Mouse (Mus musculus): ENCODE data around the gene Oxct1.

Oxct1 gene

GRCm38 (mm10) chr15:4119962-4120361 is 93.8 kb downstream of the Oxct1 start:
- DNase-seq (ENCODE audit: low spot score): no peak

GRCm38 (mm10) chr15:4124648-4125047 is 98.5 kb downstream of the Oxct1 start:
- DNase-seq (ENCODE audit: low spot score): no peak

GRCm38 (mm10) chr15:4138524-4138923 is 112.3 kb downstream of the Oxct1 start:
- DNase-seq (ENCODE audit: low spot score): no peak

- no peak for DNase-seq (ENCODE audit: low spot score)
These were observed 113.3 kb downstream of the Oxct1 start for GRCm38 (mm10) chr15:4139516-4139915.

GRCm38 (mm10) chr15:4145352-4145751 is 119.2 kb downstream of the Oxct1 start:
- no peak for DNase-seq (ENCODE audit: low spot score)

- no peak for DNase-seq (ENCODE audit: low spot score)
These were observed 121.5 kb downstream of the Oxct1 start for GRCm38 (mm10) chr15:4147700-4148099.

DNA sequence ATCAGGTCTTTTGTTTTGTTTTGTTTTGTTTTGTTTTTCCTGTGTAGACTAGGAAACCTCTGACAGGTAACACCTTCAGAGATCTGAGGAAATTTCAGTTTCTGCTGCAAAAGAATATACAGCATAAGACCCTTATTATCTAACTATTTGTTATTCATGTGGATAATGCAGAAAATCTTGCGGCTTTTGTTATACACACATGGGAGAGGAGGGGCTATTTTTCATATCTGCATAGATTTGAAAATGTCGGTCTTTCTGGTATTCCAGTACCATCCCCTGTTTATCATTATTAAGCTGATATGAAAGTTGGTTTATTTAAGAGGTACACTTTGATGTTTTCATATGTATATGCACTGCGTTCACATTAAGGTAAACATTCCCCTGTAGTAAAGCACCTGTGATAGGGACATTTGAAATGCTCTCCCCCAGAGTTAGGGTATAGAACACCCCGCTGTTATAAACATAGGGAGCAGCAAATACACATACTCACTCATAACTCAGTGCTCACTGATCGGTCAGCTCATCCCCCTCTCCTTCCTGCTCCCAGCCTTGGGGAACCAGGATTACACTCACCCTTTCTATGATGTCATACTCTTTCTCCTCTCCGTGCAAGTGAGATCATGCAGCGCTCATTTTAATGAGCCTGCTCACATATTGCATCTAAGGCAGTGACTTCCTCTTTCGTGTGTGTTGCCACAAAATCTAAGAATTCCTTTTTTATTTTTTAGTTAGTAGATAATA is 122.6 kb downstream of the Oxct1 start:
- no peak for DNase-seq (ENCODE audit: low spot score)

- no peak for DNase-seq (ENCODE audit: low spot score)
These were observed 128.5 kb downstream of the Oxct1 start for GRCm38 (mm10) chr15:4154646-4155045.

GRCm38 (mm10) chr15:4167946-4168345 is 141.8 kb downstream of the Oxct1 start:
- no peak for DNase-seq (ENCODE audit: low spot score)

GRCm38 (mm10) chr15:4171600-4171999 is 145.4 kb downstream of the Oxct1 start:
- no peak for DNase-seq (ENCODE audit: low spot score)

DNA sequence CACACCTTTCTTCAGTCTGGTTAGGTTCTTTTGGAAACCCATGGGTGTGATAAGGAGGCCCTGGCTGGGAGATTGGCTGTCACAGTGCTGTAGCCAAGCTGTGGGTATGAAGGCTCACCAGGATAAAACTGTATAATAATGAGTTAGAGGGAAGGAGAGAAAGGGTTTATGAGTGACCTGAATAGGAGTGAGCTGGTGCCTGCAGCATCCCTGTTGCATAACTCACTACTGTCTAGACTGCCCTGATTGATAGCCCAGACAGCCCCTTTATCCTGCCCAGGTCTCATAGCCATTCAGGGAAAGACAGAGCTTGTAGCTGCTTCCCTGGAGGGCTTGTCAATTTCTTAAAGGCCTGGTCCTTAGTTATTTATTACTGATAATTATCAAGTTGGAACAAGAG is 171.7 kb downstream of the Oxct1 start:
- DNase-seq (ENCODE audit: low spot score): no peak

Data from testis, postnatal 14 days (tissue).